Mouse (Mus musculus): Measurements from ENCODE around the gene Bcar3.

Gene Bcar3

DNA sequence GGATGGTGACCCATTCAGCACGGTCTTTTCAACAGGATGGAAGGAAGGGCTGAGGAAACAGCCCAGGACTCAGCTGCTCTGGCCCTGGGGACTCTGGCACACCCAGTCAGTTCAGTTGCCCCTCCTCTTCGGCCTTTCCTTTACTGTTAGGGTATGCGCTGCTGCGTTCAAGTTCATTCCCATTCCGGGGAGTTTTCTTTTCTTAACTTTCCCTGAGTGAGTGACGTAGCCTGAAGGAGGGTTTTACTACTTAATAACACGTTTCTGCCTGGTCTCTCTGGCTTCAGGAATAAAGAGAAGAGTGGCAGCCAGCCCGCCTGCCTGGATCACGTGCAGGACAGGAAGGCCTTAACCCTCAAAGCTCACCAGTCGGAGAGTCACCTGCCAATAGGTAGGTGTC, 217.0 kb downstream of the Bcar3 start:
- no peak for DNase-seq (ENCODE audit: low spot score in 2 of 2)

DNA sequence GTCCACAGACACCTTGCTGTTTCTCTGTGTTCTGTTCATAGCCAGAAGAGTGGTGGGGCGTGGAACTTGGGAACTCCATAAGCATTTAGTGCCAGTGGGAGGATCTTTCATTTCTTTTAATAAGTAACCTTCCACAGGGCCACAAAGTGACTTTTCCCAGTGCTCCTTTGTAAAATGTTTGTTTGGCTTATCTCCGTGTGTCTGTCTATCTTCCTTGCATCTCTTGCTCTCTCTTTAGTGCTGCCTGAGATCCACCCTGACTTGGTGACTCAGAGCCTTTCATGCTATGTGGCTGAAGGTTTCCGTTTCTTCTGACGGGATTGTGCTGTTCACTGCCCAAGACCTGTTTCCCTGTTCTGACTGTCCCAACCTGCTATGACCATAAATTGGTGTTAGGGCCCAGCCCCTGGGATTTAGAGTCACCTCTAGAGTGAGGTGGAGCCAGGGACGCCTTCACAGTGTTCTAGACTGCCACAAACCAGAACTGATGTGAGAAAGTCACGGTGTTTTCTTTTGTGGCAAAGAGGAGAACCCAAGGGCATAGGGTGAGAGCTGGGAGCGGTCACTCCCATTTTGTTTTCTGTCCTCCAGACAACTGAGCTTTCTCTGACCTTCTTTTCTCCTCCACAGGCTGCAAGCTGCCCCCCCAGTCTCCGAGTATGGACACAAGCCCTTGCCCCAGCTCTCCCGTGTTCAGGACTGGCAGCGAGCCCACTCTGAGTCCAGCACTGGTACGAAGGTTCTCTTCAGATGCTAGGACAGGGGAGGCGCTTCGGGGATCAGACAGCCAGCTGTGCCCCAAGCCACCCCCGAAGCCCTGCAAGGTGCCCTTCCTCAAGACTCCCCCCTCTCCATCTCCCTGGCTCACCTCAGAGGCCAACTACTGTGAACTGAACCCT, 218.0 kb downstream of the Bcar3 start:
- DNase-seq (ENCODE audit: low spot score in 2 of 2): no peak

DNA sequence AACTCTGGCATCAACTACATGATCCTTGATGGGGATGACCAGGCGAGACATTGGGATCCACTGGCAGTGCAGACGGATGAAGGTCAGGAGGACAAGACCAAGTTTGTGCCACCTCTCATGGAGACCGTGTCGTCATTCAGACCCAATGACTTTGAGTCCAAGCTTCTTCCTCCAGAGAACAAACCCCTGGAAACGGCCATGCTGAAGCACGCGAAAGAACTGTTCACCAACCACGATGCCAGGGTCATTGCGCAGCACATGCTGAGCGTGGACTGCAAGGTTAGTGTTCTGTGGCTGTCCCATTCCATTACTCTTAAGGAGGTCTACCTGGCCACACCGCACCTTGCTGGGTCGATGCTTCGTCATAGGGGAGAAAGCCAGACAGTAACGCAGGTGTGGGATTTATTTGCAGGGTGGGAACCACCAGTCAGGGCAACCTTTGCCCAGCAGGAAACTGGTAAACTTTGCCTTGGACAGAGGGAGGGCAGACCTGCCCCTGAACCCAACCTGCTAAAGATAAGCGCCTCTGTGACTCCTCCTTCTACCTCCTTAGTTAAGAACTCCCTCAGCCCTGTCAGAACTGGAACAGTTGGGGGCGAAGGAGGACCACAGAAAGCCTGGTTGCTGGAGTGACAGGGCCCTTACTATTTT, 218.9 kb downstream of the Bcar3 start:
- no peak for DNase-seq (ENCODE audit: low spot score in 2 of 2)

DNA sequence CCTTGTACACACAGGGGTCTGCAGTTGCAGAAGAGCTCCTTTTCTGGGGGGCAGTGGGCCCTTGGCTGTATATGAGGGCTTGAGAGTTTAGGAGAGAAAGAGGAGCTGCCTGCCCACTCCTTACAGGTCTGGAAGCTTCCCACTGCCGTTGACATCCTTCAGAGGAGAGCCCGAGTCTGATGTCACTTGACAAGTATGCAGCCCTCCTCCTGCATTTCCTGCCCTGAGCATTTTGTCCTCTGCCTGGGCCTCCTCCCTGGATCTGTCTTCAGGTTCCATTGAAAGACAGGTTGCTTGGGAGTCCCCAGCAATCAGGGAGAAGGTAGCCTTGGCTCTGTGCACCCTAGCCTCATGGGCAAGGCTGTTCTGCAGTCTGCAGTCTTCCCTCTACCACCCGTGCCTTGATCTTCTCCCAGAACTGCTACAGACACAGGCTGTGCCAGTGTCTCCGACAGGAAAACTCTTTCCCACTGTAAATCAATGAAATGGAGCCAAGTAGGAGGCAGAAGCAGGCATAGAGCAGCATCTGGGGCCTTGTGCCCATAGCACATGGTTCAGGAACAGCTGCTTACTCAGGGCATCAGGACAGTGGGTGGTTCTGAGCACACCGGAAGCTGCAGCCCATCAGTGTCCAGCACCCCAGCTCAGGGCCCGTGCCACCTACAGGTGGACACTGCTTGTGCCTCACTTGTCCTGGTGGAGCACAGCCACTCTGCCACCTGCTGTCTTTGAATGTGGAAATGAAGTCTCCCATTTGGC, 221.8 kb downstream of the Bcar3 start:
- no peak for DNase-seq (ENCODE audit: low spot score in 2 of 2)

DNA sequence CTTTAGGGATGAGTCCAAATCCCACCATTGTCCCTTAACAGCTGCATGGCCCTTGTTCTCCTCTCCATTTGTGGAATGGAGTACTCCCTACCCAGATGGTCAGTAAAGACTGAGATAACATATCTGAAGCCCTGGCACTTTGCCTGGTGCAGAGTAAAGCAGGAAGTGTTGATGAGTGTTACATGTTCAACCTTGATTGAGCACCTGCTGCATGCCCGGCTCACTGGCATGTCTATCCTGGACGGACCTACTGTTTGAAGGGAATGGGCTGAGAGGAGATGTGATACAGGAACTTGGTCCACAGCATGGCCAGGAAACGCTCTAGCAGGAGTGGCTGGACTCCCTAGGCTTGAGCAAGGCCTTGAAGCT, 222.4 kb downstream of the Bcar3 start:
- no peak for DNase-seq (ENCODE audit: low spot score in 2 of 2)

DNA sequence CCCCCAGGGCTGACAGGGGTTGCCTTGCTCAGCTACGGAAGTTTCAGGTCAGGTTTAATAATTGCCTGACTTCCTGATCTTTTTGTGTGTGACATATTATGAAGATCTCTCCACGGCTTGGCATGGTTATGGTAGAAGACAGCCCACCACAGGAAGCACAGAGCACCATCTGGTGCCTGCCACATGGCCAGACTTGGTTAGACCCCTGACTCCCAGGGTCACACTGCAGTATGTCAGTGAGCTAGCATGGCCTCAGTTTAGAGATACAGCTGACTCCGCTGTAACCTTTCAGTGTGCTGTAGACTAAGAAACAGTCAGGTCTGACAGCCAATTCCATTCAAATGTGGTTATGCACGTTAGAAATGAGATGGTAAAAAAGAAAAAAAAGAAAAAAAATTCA, 223.8 kb downstream of the Bcar3 start:
- DNase-seq (ENCODE audit: low spot score in 2 of 2): no peak

DNA sequence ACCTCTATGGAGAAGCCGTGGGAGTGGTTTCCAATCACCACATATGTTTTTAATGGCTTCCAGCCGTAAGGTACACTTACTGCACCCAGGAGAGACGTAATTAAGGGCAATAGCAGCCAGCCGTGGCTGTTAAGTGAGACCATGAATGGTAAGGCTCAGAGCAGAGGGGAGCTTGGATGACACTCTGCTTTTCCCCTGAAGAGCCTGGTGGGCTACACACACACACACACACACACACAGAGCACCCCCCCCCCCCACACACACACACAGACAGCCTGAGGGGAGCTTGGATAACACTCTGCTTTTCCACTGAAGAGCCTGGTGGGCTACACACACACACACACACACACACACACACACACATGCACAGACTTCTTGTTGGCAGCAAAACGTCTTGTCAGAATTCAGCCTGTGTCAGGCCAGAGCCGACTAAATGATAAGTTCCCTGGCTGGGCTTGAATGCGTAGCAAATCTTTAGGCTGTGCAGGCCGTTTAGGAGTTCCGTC, 224.3 kb downstream of the Bcar3 start:
- no peak for DNase-seq (ENCODE audit: low spot score in 2 of 2)

DNA sequence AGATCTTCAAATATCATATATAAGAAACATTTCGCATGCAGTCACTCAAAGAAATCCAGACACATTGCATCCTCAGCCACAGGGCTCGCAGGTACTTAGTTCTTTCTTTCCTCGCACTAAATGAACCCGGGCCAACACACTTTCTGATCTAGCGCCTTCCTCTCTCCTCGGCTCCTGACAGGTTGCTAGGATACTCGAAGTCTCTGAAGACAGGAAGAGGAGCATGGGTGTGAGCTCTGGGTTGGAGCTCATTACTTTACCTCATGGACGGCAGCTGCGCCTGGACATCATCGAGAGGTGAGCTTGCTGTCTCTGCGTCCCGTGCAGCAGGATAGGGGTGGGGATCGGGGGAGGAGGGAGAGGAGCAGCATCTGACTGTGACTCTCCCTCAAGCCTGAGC, 225.1 kb downstream of the Bcar3 start:
- peak in 1 of 2 experiments; percentile 42 for DNase-seq (ENCODE audit: low spot score in 2 of 2)

DNA sequence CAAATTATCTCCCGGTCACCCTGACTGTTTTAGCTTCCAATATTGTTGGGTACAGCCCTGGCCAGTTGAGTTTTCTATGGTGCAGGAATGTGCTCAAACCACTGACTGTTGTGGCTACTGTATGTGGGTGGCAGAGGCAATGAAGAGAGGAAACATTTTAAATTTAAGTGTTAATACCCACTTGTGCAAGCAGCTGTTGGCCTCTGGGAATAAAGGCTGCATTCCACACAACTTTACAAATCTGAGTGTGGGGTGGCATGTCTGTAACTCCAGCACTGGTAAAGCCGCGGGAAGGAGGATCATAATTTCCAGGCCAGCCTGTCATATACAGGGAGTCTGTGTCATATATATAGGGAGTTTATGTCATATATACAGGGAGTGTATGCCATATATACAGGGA, 226.4 kb downstream of the Bcar3 start:
- DNase-seq (ENCODE audit: low spot score in 2 of 2): no peak

DNA sequence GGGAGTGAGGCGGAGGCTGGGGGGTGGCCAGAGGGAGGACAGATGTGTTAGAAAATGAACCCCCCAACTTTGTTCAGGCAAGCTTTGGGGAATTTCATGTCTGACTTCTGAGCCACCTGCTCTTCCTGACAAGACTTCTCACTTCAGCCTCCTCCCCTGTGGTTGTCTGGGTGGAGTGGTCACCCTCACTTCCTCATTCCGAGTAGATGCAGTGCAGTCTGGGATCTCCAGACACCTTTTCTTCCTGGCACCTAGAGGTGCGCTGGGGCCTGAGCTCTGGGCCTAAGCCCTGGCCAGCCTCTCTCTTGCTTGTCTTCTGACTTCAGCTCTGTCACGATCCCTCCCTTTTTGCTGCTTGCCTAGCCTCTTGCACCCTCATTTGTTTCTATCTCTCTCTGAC, 226.9 kb downstream of the Bcar3 start:
- no peak for DNase-seq (ENCODE audit: low spot score in 2 of 2)

DNA sequence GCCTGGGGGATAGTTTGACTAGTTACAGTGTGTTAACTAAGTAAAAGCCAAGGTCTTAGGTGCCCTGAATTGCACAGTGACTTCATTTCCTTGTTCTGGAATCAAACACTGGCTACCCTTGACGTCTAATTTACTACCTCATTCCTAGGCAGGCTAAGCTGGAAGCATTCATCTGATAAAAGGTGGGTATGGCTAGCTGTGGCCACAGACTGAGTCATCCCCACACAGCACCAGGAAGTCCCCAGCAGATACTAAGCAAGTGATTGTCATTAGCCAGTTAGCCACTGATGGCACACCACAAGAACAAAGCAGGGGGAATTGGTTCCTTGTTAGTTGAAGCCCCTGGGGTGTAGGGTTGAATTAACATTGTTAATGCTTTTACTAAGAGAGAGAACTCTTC, 227.4 kb downstream of the Bcar3 start:
- no peak for DNase-seq (ENCODE audit: low spot score in 2 of 2)

DNA sequence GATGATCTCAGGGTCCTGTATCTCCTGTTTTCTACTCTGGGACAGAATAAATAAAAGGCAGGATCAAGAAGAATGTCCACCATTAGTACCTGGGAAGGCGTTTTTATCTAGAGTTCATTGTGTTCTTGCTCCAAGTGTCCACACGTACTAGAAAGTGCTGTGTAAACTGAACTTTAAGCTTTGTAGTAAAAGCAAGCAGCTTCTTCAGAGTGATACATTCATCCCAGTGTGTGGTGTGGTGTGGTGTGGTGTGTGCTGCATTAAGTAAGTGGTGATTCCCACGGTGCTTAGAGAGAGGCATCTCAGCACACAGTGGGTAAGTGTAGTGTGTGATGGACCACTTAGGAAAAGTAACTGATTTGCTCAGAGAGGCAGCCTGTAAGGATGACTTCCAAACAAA, 234.5 kb downstream of the Bcar3 start:
- no peak for DNase-seq (ENCODE audit: low spot score in 2 of 2)

DNA sequence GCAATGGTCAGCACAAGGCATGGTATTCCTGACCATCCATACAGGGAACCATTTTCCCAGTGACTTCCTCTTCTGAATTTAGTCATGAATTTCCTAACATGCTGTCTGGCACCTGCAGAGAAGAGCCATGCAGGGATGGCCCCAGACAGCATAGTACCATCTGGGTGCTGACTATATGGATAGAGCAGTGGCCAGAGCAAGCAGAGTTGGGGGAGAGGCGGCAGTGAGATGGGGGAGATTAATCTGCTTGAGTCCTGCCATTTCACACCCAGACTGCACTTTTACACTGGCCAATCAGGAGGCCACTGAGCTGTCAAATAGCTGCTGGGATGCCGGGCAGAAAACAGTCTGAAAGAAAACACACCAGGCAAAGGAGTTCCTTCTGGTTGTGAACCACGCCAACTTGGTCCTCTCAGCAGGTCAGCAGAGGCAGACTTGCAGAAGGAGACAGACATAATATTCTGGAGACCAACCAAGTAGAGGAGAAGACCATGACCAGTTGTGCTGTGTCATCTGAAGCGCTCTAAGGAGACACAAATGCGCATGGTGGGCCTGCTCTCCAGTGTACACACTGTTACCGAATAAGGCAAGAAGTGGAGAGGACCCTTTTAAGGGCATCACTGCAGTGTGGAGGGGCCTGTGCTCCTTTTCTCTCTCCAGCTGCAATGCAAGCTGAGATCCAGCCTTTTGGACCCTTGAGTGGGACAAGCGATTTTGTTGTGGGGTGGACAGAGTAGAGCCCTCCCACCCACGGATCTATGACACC, 242.2 kb downstream of the Bcar3 start:
- no peak for DNase-seq (ENCODE audit: low spot score in 2 of 2)

DNA sequence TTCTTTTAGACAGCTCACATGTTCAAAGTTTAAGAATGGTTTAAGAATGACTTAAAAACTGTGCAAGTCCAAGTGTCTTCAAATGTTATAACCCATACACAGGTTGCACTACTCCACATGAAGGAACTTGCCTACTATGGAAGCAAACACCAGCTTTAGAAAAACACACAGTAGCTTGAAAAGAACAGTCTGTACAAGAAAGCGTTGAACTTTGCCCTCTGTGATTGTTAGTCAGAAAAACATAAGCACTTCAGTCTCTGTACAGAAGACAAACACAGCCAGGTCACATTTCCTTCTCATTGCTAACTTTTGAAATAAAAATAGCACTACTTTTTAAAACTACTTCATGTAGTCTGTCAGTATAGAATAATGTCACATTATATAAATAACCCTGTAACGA, 244.9 kb downstream of the Bcar3 start:
- no peak for DNase-seq (ENCODE audit: low spot score in 2 of 2)

DNA sequence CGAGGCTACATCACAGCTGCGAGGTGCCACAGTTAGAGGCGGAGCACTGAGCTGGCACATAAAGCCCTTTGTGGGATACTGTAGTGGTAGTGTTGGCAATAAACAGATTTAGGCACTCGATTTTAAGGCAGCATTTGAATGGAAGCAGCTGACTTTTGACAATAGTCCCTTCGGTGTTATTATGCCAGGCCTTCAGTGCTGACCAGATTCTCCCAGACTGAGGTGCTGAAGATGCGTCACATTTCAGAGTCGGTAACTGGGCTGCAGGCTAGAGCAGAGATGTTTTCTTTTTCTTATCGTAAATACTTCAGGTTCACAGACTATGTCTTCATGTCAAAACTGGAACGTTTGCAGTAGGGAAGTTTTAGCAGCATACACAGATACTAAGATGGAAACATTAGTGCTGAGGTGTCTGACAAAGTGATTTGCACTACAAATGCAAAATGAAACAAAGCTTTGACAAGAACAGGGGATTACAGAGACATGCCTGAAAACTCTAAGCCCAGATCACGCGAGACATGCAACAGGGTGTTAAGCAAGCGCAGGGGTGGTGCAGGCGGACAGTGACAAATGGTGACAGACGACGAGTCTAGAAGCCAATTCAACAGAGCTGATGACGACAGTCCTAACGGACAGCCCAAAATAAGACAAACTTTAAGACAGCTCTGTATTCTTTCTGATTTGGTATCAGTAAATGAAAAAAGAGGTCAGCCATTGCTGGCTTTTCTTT, 246.2 kb downstream of the Bcar3 start:
- no peak for DNase-seq (ENCODE audit: low spot score in 2 of 2)

DNA sequence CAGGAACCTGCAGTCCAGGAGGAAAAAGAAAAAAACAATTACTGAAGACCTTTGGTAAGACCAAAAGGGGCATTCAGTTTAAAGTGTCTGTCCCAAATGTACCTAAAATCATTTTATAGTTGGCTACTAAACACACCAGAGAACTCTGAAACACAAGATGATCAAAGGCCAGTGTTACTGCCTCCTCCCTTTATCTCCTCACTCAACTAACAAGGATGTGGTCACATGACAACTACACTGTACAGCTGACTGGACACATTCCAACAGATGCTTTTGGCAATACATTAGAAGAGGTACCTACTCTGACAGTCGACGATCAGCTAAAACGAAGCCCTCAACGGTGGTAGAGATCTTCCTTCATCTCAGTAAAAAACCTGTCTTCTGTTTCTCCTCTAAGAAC, 247.0 kb downstream of the Bcar3 start:
- no peak for DNase-seq (ENCODE audit: low spot score in 2 of 2)

DNA sequence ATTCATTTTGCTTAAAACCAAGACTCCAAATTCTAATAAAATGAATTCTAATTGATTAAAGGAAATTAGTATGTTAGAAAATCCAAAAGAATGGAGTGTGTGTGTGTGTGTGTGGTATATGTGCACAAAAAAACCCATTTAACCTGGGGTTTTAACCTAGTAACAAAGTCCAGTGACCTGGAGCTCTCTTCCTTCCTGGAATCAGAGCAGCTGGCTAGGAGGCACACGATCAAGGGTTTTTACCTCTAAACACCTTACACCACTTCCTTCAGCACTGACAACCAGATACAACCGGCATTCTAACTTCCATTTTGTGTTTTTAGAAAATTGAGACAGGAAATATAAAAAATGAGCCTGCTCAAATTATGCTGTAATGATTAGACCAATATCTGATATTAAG, 251.4 kb downstream of the Bcar3 start:
- DNase-seq (ENCODE audit: low spot score in 2 of 2): no peak

DNA sequence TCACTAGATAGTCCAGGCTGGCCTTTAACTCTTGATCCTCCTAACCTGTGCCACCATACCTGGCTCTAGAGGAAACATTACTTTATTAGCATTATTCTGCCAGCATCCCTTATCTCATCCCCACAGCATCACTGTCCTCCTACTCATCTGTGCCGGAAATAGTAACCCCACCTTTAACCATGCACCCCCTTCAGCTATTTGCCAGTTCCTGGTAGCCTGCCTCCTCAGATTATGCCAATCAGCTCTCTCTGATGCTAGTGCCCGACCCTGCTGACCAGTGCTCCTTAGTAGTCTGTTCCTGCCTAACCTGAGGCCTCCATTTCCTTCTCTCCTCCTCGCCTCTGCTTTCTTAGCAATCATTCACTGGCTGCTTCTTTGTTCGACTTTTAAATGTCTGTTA, 253.5 kb downstream of the Bcar3 start:
- peak in 1 of 2 experiments; percentile 22 for DNase-seq (ENCODE audit: low spot score in 2 of 2)

DNA sequence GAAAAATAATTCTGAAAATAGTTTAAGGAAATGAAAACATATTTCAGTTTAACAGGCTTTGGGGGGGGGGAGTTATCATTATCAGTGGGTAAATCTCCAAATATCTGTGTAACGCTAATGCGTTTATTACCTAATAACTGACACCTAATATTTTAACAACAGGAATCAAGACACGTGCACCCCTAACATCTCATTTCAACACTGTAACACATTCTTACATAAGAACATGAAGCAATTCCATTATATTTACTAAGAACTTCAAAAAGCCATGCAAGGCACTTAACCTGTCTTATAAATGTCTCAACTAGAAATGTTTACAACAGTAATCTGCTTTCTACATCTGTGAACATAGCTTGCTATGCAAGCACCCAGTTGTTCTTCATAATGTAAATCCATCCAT, 257.2 kb downstream of the Bcar3 start:
- no peak for DNase-seq (ENCODE audit: low spot score in 2 of 2)

DNA sequence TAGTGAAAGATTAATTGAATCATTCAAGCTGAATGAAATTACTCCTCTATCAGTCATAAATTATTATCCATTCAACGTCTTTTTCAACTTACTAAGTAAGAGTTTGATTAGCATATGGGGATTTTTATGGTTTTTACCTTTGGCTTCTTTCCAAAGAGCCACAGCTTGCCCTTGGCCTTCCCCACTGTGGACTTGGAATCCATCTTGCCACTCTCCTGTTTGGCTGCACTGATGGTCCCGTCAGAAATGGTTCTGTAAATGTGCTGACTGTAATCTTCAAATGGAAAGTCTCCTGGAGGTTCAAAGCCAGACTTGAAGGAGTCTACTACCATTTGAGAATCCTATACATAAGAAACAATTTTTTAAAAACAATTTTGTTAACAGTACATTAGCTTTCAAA, 263.8 kb downstream of the Bcar3 start:
- no peak for DNase-seq (ENCODE audit: low spot score in 2 of 2)

DNA sequence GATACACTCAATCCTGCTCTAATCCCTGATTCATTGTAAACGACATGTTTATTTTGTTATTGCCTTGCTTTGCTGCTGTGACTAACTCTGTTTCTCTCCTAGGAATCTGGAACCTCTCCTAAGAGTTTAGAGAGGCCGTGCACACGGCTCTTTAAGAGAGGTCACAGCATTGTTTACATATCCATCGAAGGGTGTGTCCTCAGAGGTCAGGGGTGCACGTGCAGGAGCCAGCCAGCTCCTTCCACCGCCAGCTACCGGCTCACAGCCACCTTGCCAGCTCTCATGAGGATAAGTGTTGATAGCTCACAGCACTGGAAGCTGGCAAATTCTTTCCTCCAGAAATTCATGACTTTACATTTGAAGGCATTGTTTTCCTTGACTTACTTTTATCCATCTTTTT, 271.3 kb downstream of the Bcar3 start:
- no peak for DNase-seq (ENCODE audit: low spot score in 2 of 2)

Measured in left cerebral cortex, adult 9 months (tissue).